Mouse (Mus musculus): Measurements from ENCODE around the gene Arpc1a.
"Not testable (repeated sequence)": the region's sequence is repeated elsewhere in the genome, so short reads cannot be mapped to it uniquely, and the experiment has no call there.

Arpc1a gene

DNA sequence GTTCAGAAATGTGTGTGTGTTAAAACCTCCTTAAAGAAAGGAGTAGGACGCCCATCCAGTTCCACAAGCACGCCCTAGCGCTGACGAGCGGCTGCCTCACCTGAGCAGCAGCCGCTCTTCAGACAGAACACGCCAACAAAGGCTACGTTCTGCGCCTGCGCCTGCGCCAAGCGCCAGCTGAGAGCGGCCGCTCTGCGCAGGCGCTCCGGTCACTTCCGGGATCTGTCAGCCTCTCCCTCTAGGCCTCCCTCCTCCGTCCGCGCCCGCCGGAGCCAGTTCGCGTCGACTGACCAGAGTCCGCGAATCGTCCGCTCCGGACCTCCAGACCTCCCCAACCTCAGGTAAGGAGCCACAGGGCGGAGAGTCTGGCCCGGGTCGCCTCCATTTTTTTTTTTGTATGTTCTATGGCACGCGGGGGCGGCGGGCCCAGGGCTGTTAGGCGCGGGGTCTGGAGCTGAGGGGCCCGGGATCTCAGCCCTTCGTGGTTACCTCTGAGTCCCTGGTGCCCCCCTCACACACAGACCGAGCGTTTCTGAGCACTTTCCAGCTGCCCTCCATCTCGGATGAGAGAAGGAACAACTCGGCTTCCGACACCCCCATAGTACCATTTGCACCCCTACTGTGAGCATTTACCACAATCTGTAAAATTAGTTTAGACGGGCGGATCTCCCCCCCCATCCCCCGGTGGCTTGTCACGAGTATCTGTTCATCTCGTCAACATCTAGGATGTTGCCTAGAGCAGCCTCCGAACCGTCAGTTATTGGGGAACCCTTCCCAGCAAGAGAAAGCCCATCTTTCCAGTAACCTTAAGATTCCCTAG is at the start of gene Arpc1a, which contains the start of gene Kpna7:
Gene Arpc1a (plus strand): TSS at position 199 of the 820 bp plus-strand sequence.
Gene Kpna7 (minus strand): TSS at position 399 of the 820 bp plus-strand sequence.
- DNase-seq: peak; percentile 96 to 97

GRCm38 (mm10) chr5:145041628-145042027 is 42.0 kb upstream of the Arpc1a start:
- DNase-seq: peak in 1 of 2 experiments; percentile 9

DNA sequence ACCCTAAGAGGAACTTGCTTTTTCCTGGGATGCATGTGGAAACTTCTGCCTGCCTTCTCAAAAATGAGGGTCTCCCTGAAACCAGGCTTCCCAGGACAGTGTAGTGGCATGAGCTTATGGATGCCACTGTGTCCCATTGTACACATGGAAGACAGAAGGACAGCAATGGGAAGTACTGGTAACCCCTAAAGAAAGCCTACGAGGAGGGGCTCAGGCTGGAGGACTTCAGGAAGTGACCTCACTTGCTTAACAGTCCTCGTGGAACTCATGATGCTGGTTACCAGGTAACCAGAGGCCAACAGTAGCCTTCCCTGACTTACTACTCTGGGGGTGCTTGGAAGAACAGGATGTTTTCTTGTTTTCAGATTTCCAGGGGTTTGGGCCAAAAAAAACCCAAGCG is 40.9 kb upstream of the Arpc1a start, which contains the start of gene 1700018F24Rik:
Gene 1700018F24Rik (plus strand): TSS at position 301 of the 400 bp plus-strand sequence.
- not testable (repeated sequence) for DNase-seq

GRCm38 (mm10) chr5:145054187-145054586 is 29.4 kb upstream of the Arpc1a start:
- not testable (repeated sequence) for DNase-seq

- DNase-seq: no peak
Observed at GRCm38 (mm10) chr5:145057907-145058306, 25.7 kb upstream of the Arpc1a start.

DNA sequence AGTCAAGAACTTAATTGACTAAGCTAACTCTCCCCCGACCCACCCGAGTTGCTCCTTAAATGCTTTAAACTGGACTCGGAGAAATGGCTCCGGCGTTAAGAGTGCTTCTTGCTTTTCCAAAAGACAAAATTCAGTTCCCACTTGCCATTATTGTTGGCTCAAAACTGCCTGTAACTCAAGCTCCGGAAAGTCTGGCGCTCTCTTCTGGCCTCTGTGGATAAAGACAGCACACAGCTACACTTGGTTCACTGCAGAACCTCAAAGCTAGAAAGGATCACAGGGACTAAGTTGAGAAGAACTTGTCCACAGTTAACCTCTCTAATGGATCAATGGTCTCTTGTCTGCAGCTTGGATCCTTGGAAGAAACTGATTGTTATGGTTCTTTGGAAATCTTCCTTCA is 24.9 kb upstream of the Arpc1a start:
- DNase-seq: no peak

DNA sequence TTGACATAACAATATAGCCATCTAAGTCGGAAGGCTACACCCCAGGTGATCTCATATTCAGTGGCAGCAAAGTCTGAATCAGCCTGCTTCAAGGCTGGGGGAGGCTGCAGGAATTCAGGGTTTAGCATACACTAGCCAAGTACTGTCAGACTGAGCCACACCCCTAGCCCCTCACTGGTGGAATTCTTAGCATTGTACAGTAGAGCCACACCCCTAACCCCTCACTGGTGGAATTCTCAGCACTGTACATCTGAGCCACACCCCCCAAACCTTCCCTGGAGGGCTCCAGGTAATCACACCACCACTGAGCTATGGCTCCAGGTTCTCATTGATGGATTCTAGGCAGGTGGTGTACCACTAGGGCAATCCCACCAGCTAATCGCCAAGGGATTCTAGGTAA is 24.1 kb upstream of the Arpc1a start:
- no peak for DNase-seq

DNA sequence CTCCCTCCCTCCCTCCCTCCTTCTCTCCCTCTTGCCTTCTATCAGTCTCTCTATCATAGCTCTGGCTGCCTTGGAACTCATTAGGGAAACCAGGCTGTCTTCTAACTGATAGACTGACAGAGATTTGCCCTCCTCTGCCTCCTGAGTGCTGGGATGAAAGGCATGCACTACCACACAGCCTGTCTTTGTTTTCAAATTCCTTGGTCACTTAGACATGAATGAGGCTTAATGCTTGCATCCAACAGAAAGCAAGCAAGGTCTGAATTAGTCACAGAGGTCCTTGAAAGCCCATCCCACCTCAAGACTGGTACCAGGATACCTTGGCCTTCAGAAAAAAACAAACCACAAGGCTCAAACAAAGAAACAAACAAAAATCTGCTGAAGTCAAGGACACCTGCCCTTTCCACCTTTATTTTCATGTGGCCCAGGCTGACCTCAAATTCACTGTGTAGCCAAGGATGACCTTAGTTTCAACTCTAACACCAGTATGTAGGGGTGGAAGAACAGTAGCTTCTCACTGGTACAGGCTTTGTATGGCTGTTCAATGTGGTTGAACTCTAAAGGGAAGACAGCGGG is 18.8 kb upstream of the Arpc1a start:
- peak in 1 of 2 experiments; percentile 0 for DNase-seq

DNA sequence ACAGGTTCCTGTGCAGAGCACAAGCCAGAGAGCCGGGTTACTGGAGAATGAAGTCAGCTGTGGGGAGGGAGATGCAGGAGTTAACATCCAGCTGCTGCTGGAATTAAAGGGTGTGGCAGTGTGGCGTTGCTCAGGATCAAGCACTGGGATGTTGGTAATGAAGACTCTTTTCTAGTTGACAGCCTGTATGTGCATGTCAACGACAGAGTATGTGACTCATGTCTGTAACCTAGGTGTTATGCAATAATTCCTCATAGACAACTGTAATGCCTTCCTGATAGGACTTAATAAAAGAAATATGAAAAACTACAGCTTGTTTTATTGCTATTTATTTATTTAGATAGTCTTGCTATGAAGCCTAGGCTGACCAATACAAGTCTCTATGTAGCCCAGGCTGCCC is 14.8 kb upstream of the Arpc1a start:
- no peak for DNase-seq

DNA sequence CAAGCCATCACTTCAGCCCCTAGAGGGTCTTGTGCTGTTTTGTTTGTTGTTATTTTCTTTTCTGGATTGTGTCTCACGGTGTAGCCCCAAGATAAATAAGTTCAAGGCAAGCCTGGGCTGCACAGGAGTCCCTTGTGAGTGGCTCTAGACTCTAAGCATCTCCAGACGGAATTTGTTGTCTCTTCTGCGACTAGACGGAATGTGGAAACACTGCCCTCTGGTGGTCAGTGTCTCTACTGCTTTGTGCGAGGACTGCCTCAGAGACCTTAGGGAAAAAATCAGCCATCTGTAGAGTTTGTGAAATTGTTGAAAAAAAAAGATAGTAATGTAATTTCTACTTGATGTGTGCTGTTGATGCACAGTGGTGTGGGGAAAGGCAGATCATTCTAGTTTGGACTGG is 13.9 kb upstream of the Arpc1a start:
- peak; percentile 51 to 76 for DNase-seq

- DNase-seq: no peak
Observed at GRCm38 (mm10) chr5:145071342-145071741, 12.3 kb upstream of the Arpc1a start.

DNA sequence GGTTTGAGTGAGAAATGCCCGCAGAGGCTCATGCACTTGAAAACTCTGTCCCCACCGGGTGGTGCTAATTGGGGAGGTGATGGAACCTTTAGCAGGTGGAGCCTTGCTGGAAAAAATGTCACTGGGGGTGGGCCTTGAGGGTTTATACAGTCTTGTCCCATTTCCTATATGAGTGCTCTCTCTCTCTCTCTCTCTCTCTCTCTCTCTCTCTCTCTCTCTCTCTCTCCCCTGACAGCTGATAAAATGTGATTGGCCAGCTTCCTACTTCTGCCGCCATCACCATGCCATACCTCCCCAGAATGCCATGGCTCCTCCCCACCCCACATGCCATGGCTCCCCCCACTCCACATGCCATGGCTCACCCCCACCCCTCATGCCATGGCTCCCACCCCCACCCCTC is 8.5 kb upstream of the Arpc1a start:
- no peak for DNase-seq

GRCm38 (mm10) chr5:145081866-145082613 is 1.6 kb upstream of the Arpc1a start:
- DNase-seq: peak; percentile 16 to 57

DNA sequence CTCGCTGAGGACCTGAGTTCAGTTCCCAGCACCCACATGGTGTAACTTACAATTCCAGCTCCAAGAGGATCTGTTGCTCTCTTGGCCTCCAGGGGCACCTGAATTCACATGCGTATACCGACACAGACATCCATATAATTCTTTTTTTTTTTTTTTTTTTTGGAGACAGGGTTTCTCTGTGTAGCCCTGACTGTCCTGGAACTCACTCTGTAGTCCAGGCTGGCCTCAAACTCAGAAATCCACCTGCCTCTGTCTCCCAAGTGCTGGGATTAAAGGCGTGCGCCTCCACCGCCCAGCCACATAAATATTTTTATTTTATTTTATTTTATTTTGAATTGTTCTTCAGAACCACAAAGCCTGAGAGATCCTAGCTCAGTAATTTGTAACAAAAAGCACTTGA is 429 bp upstream of the Arpc1a start:
- DNase-seq: not testable (repeated sequence)

DNA sequence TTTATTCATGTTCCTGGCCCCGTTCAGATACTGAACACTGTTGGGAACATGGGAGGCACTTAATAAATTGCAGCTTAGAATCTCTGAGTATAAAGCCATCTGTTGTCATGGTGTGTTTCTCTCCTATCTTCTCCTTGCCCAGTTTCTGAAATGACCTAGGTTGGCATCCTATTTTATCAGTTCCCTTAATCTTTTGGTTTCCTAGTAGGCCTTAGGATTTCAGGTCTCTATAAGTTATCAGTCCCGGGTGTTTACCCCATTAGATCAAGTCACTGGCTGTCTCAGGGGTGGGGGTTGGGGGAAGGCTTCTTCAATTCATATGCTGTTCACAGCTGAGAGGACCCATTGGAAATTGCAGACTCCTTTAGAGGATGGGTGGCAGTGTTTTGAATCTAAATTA is 1.2 kb downstream of the Arpc1a start:
- DNase-seq: no peak

DNA sequence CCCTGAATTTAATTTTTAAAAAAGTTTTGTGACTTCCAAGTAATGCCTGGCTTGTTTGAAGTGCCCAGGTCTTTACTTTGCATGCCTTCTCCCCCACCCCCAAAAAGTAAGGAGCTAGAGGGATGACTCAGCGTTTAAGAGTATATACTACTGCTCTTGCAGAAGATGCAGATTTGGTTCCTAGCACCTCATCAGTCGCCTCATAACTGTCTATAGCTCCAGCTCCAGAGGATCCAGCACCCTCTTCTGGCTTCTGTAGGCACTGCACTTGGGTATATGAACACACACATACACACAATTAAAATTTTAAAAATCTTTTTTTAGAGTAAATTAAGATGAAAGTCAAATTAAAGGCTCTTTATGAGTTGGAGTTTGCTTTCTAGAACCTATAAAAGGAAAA is 4.6 kb downstream of the Arpc1a start:
- DNase-seq: no peak

- no peak for DNase-seq
Observed at GRCm38 (mm10) chr5:145089878-145090277, 6.2 kb downstream of the Arpc1a start.

GRCm38 (mm10) chr5:145096195-145096594 is 12.6 kb downstream of the Arpc1a start:
- no peak for DNase-seq

GRCm38 (mm10) chr5:145098340-145098821 is 14.8 kb downstream of the Arpc1a start:
- no peak for DNase-seq

GRCm38 (mm10) chr5:145100960-145101359 is 17.3 kb downstream of the Arpc1a start:
- DNase-seq: no peak

GRCm38 (mm10) chr5:145101451-145101850 is 17.8 kb downstream of the Arpc1a start:
- DNase-seq: not testable (repeated sequence)

- DNase-seq: no peak
Observed at GRCm38 (mm10) chr5:145102706-145103105, 19.1 kb downstream of the Arpc1a start.

DNA sequence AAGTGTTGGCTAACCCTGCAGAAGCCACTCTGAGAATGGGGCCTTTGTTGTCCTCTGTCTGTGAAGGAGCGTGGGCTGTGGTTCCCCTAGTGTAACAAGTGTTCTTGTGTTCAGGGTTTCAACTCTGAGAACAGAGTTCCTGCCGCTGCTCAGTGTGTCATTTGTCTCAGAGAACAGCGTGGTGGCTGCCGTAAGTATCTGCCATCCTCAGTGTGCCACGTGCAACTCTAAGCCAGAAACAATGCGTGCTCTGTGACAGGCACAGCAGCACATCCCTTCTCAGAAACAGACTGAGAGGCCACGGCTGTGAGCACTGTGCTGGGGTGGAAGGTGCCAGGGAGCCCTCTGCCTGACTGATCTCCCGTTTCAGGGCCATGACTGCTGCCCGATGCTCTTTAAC is 20.7 kb downstream of the Arpc1a start:
- no peak for DNase-seq

All from lung, postnatal 4 days (tissue).